Mouse (Mus musculus): ENCODE measurements around the gene Ano1.

- TF ChIP-seq ZC3H11A (IDR thresholded peaks at IDR 0.05; ENCODE audit: borderline replicate concordance, low read depth, low read length) (no peak), ZNF384 (IDR thresholded peaks at IDR 0.05; ENCODE audit: low read depth, low read length) (no peak), CHD2 (IDR thresholded peaks at IDR 0.05; ENCODE audit: low read depth, low read length) (no peak), MAFK (IDR thresholded peaks at IDR 0.05; ENCODE audit: insufficient read depth, low read depth, low read length) (no peak)
These were observed 143.9 kb downstream of the Ano1 start for GRCm38 (mm10) chr7:144607862-144608261.
